Mouse (Mus musculus) neural tube, embryonic 12.5 days (tissue): Measurements from ENCODE around the gene Fam207a. TPM values are rescaled to one million over a fixed set of nuclear protein-coding genes. Genes with fewer than 3 reads are reported as not detected.

ENCODE experiments used
- ATAC-seq: fragments of 200-750 bp; cut with Nextera tagmentation; 2 replicates; pipeline ENCODE4 v1.8.0; 2017; ENCODE audit warnings: low read depth, mild to moderate bottlenecking, moderate TSS enrichment, moderate library complexity; ENCODE audit not compliant: low FRiP score
- H3K27ac ChIP-seq: fragments of 300-500 bp; sonication (generic); 2 replicates; pipeline ENCODE4 v1.5.1; 2016
- H3K27me3 ChIP-seq: fragments of 300-500 bp; sonication (generic); replicated peaks from 2 replicates; pipeline ENCODE4 v1.6.1; 2016; ENCODE audit warnings: mild to moderate bottlenecking
- H3K36me3 ChIP-seq: fragments of 300-500 bp; sonication (generic); 2 replicates; pipeline ENCODE4 v1.6.1; 2016; ENCODE audit warnings: mild to moderate bottlenecking
- H3K4me1 ChIP-seq: fragments of 300-500 bp; sonication (generic); 2 replicates; pipeline ENCODE4 v1.6.1; 2016
- H3K4me2 ChIP-seq: fragments of 300-500 bp; sonication (generic); replicated peaks from 2 replicates; pipeline ENCODE4 v1.6.1; 2016; ENCODE audit warnings: mild to moderate bottlenecking
- H3K4me3 ChIP-seq: fragments of 300-500 bp; sonication (generic); 2 replicates; pipeline ENCODE4 v1.5.1; 2016
- H3K9ac ChIP-seq: fragments of 300-500 bp; sonication (generic); 2 replicates; pipeline ENCODE4 v1.6.1; 2016; ENCODE audit warnings: mild to moderate bottlenecking
- H3K9me3 ChIP-seq: fragments of 300-500 bp; sonication (generic); 2 replicates; pipeline ENCODE4 v1.6.1; 2016; ENCODE audit warnings: mild to moderate bottlenecking
- WGBS: fragments of 180-500 bp; shearing (Covaris S2); methylation state at CpG from one replicate; pipeline ENCODE4 v1.1.7; 2016; 5-methylcytosine and 5-hydroxymethylcytosine counted together
- polyA plus RNA-seq: library from polyadenylated mRNA; unstranded; fragments of >200 nt; fragmentation: Nextera tagmentation; extraction: Ambion mirVana; gene quantifications from 2 replicates; pipeline ENCODE4 v1.2.1, GENCODE M21; 2016

Gene Fam207a
- polyA plus RNA-seq, result 46.4 and 47.4 TPM in 2 replicates

DNA sequence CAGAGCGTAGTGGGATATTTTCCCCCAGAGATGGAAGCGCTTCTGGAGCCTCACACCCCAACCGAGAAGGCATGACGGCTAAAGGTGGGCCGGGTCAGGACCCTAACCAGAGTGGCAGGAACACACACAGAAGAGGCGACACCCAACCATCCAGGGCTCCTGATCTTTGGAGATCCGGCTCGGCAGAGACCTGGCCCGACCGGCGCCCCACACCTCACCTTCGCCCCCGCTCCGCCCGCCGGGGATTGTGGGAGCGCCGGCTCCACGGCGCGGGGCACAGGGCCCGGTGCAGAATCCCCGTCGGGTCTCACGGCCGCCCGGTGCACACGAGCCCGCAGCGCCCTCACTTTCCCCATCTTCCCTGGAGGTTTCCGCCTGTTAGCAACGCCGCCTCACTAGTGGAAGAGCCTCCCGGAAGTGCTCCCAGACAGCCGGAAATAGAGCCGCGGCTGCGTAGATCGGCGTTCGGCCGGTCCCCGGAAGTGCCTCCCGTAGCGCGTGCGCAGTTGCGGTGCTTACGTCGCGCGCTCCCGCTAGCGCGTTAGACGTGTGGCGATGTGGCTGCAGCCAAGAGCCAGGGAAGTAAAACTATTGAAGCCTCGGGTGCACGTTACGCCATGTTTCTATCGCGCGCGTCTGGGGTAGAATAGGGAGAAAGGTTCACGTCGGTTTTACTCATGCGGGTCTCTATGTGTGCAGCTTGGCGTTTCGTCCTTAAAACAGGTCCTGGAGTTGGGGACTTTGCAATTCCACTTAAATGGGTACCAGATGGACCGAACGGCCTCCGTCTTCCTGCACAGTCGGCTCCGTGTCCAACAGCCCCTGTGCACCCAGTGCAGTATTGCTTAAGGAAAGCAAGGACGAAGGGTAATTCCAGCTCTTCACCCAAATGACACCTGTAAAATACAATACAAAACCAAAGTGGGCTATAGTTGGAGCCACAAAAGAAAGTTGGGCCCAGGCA is at the start of gene Fam207a:
Gene Fam207a, minus strand, starts transcription at position 401 of the 964 bp plus-strand sequence.
- H3K36me3 ChIP-seq, result peaks cover 31% of the 10 kb centered on the region
- H3K9ac ChIP-seq, result peak within 1 kb of the TSS; percentile 90
- under 1% methylated on average over 75 of the region's 75 CpGs for WGBS
- ATAC-seq, result peak; percentile 93
- H3K4me2 ChIP-seq, result peak within 1 kb of the TSS; percentile 92
- peak within 1 kb of the TSS; percentile 43; the same call in 1 of the 2 replicates for H3K27ac ChIP-seq
- H3K27me3 ChIP-seq, result no peaks in the 10 kb centered on the region
- no peaks in the 10 kb centered on the region for H3K9me3 ChIP-seq
- peak within 1 kb of the TSS; percentile 88 for H3K4me3 ChIP-seq
- peaks cover 23% of the 10 kb centered on the region for H3K4me1 ChIP-seq

DNA sequence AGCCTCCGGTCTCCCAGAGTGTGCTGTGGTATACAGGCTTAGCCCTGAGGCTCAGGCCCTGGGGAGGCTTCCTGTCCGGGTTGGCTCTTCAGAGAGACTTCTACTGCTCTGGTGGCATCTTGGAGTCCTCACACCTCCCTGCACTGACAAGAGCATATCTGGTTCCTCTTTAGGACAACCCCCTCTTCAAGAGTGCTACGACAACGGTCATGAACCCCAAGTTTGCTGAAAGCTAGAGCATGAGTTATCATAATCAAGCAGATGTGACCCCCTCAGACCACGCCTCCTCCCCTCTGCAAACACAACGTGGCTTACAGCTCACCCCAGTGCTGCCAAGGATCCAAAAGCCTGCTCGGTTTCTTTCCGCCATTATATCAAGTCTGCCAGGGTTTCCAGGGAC is 49.4 kb upstream of the Fam207a start:
- WGBS, result 84% methylated on average over 8 of the region's 8 CpGs
- H3K27ac ChIP-seq, result no peak overlapping the region
- H3K4me3 ChIP-seq, result no peak overlapping the region
- H3K27me3 ChIP-seq, result no peaks in the 10 kb centered on the region
- H3K9me3 ChIP-seq, result no peaks in the 10 kb centered on the region
- H3K4me2 ChIP-seq, result no peak overlapping the region
- no peak overlapping the region for H3K9ac ChIP-seq
- no peak for ATAC-seq
- H3K4me1 ChIP-seq, result no peaks in the 10 kb centered on the region
- no peaks in the 10 kb centered on the region for H3K36me3 ChIP-seq

DNA sequence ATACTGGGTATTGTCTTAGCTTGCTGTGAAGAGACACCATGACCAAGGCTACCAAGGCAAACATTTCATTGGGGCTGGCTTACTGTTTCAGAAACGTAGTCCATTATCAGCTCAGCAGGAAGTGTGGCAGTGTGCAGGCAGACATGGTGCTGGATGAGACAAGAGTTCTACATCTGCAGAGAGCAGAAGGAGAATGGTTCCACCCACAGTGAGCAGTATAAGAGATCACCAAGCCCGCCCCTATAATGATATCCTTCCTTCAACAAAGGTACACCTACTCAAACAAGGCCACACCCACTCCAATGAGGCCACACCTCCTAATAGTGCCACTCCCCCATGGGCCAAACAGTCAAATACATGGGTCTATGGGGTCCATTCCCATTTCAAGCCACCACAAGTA is 45.9 kb upstream of the Fam207a start:
- no peaks in the 10 kb centered on the region for H3K36me3 ChIP-seq
- no peak for ATAC-seq
- WGBS, result 74% methylated on average over 2 of the region's 2 CpGs

DNA sequence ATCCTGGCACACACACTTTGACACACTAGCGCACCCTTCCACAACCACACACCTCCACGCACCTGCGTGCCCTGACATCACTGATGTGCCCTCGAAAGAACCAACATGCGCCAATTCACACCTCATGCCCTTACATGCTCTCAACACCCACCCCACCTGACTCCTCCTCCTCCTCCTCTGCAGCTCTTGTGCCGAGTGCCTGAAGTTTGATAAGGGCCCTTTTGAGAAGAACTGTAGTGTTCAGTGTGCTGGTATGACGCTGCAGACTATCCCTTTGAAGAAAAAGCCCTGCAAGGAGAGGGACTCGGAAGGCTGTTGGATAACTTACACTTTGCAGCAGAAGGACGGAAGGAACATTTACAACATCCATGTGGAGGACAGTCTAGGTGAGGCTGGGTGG is 45.2 kb upstream of the Fam207a start:
- WGBS, result 86% methylated on average over 9 of the region's 9 CpGs
- no peak for ATAC-seq

More for the DNA sequence above, 45.9 kb upstream of the Fam207a start:
- Histone ChIP-seq H3K4me1 (no peaks in the 10 kb centered on the region), H3K4me3 (no peak overlapping the region), H3K4me2 (no peak overlapping the region), H3K27ac (no peak overlapping the region), H3K9me3 (no peaks in the 10 kb centered on the region), H3K27me3 (no peaks in the 10 kb centered on the region), H3K9ac (no peak overlapping the region)

DNA sequence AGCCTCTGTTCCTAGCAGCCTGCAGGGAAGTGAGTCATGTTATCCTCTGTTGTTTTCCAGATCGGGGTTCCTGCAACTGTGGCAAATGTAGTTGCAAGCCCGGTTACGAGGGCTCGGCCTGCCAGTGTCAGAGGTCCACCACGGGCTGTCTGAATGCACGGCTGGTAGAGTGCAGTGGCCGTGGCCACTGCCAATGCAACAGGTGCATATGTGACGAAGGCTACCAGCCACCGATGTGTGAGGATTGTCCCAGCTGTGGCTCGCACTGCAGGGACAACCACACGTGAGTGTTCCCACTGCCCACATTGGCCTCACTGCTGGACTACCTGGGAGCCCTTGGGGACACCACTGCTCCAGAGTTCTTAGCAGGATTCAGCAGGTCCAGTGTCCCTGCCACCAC is 44.5 kb upstream of the Fam207a start:
- no peak overlapping the region for H3K4me3 ChIP-seq
- H3K4me1 ChIP-seq, result no peaks in the 10 kb centered on the region
- H3K27me3 ChIP-seq, result no peaks in the 10 kb centered on the region
- no peak overlapping the region for H3K4me2 ChIP-seq
- no peak overlapping the region for H3K9ac ChIP-seq
- H3K36me3 ChIP-seq, result no peaks in the 10 kb centered on the region
- H3K27ac ChIP-seq, result no peak overlapping the region
- ATAC-seq, result no peak
- H3K9me3 ChIP-seq, result no peaks in the 10 kb centered on the region
- WGBS, result 92% methylated on average over 11 of the region's 11 CpGs

More for the DNA sequence above, 45.2 kb upstream of the Fam207a start:
- no peak overlapping the region for H3K4me2 ChIP-seq
- H3K4me1 ChIP-seq, result no peaks in the 10 kb centered on the region
- no peak overlapping the region for H3K27ac ChIP-seq
- no peaks in the 10 kb centered on the region for H3K36me3 ChIP-seq
- no peak overlapping the region for H3K9ac ChIP-seq
- no peak overlapping the region for H3K4me3 ChIP-seq
- H3K27me3 ChIP-seq, result no peaks in the 10 kb centered on the region
- H3K9me3 ChIP-seq, result no peaks in the 10 kb centered on the region

DNA sequence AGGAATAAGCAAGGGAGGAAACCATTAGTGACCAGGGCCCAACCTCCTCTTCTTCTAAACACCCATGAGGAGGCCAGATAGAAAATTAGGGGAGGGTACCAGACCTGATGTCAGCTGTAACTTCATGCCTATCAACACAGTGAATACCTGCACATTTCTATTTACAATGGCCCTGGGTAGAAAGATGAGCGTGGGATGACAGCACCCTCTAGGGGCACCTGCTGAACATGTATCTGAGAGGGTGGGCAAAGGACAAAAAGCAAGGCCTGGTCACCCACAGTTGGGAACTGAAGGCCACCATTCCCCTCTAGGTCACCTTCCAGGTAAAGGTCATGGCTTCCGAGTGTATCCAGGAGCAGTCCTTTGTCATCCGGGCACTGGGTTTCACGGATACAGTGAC is 42.1 kb upstream of the Fam207a start:
- ATAC-seq, result no peak

DNA sequence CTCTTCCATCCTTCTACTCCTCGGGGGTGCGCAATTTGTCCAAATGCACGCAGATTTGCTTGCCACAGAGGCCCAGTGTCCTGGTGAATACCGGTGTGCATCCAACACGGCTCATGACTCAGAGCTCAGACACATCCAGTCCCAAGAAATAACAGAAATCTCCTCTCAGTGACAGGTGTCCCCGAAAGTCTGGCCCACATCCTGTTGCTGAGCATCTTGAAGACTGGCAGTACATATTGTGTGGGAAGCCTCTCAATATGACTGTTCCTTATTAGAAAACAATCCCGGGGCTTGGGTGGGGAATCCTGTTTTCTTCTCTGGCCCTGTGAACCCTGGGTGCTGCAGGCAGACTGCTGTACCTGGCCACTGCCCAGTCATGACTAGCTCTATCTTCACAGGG is 41.0 kb upstream of the Fam207a start:
- Histone ChIP-seq H3K4me2 (no peak overlapping the region), H3K9me3 (no peaks in the 10 kb centered on the region), H3K27me3 (no peaks in the 10 kb centered on the region), H3K36me3 (no peaks in the 10 kb centered on the region), H3K27ac (no peak overlapping the region), H3K4me3 (no peak overlapping the region), H3K9ac (no peak overlapping the region), H3K4me1 (no peaks in the 10 kb centered on the region)
- no peak for ATAC-seq
- WGBS, result 86% methylated on average over 7 of the region's 7 CpGs

More for the DNA sequence above, 42.1 kb upstream of the Fam207a start:
- no peak overlapping the region for H3K4me2 ChIP-seq
- H3K36me3 ChIP-seq, result no peaks in the 10 kb centered on the region
- no peaks in the 10 kb centered on the region for H3K9me3 ChIP-seq
- no peaks in the 10 kb centered on the region for H3K27me3 ChIP-seq
- H3K4me1 ChIP-seq, result no peaks in the 10 kb centered on the region
- H3K9ac ChIP-seq, result no peak overlapping the region
- WGBS, result 84% methylated on average over 4 of the region's 4 CpGs
- H3K27ac ChIP-seq, result no peak overlapping the region
- no peak overlapping the region for H3K4me3 ChIP-seq

DNA sequence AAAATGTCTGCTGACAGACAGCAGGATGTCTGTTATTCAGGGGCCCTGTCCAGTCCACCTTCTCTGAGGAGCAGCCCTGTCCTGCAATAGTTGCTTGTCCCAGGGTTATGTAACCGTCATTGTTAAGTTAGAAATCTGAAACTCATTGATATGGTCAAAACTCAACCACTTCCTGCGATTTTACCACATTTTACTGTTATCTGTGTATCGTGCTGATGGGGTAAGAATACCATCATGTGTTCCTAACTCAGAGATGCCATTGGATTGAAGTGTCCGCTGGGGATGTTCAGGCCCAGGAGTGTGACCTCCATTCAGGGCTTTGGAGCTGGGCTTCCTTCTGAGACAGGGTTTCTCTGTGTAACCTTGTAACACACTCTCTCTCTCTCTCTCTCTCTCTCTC is 39.3 kb upstream of the Fam207a start:
- Histone ChIP-seq H3K4me1 (no peaks in the 10 kb centered on the region), H3K4me2 (no peak overlapping the region), H3K27me3 (no peaks in the 10 kb centered on the region), H3K36me3 (no peaks in the 10 kb centered on the region), H3K9ac (no peak overlapping the region), H3K9me3 (no peaks in the 10 kb centered on the region), H3K27ac (no peak overlapping the region), H3K4me3 (no peak overlapping the region)
- 79% methylated on average over 4 of the region's 4 CpGs for WGBS
- no peak for ATAC-seq

DNA sequence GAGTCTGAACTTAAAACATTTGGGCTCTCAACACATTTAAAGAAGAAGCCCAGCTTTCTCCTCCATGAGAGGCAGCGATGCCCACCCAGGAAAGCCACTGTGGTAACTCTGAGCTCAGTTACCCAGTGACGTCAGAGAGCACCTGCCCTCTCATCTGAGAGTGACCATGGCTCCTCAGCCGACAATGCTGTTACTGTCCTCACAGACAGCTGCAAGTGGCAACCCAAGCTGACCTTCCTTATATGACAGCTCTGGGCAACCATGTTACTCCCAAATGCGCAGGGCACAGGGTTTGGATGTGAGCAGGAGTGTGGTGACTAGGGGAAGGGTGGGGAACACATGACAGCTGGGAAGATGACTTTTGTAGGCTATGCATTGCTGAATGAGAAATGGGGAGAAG is 37.7 kb upstream of the Fam207a start:
- no peaks in the 10 kb centered on the region for H3K4me1 ChIP-seq
- no peak overlapping the region for H3K27ac ChIP-seq
- H3K27me3 ChIP-seq, result no peaks in the 10 kb centered on the region
- 82% methylated on average over 4 of the region's 4 CpGs for WGBS
- H3K9ac ChIP-seq, result no peak overlapping the region
- ATAC-seq, result no peak
- H3K9me3 ChIP-seq, result no peaks in the 10 kb centered on the region
- H3K4me3 ChIP-seq, result no peak overlapping the region
- H3K4me2 ChIP-seq, result no peak overlapping the region
- H3K36me3 ChIP-seq, result no peaks in the 10 kb centered on the region

DNA sequence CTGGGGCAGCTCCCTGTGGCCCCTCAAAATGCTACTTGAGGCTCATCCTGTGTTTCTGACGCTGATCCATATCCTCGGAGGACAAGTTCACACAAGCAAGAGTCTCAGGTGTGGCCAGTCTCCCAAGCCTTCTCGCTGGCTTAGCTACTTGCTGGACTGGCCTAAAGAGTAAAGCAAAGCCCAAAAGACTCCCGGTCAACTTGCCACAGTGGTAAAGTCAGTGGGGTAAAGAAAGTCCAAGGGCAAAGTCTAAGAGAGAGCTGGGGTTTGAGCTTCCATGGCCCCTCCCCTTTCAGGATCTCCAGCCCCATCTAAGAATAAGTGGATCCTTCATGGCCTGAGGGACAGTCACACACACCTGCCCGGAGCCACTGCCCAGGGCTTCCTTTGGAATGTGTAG is 36.6 kb upstream of the Fam207a start:
- no peaks in the 10 kb centered on the region for H3K27me3 ChIP-seq
- H3K9me3 ChIP-seq, result no peaks in the 10 kb centered on the region
- H3K27ac ChIP-seq, result no peak overlapping the region
- WGBS, result 89% methylated on average over 5 of the region's 5 CpGs
- H3K4me1 ChIP-seq, result no peaks in the 10 kb centered on the region
- no peak overlapping the region for H3K9ac ChIP-seq
- no peak overlapping the region for H3K4me2 ChIP-seq
- H3K36me3 ChIP-seq, result no peaks in the 10 kb centered on the region
- H3K4me3 ChIP-seq, result no peak overlapping the region
- ATAC-seq, result no peak

DNA sequence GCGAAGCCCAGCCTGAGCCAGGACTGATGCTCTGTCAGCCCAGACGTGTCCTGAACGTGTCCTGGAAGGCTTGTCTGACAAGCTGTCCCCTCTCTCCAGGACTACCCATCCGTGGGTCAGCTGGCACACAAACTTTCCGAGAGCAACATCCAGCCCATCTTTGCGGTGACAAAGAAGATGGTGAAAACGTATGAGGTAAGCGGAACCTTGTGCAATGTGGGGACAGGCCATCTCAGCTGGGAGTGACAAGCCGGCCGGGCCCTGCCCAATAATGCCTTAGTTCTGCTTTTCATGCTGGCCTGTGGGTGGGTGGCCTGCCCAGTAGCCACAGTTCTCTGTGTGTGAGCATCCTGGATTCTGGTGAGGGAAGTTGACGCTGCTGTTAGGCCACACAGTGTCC is 35.3 kb upstream of the Fam207a start:
- Histone ChIP-seq H3K4me2 (no peak overlapping the region), H3K36me3 (no peaks in the 10 kb centered on the region), H3K9ac (no peak overlapping the region), H3K4me3 (no peak overlapping the region), H3K27me3 (no peaks in the 10 kb centered on the region), H3K9me3 (no peaks in the 10 kb centered on the region), H3K4me1 (no peaks in the 10 kb centered on the region), H3K27ac (no peak overlapping the region)
- WGBS, result 78% methylated on average over 11 of the region's 11 CpGs
- no peak for ATAC-seq

DNA sequence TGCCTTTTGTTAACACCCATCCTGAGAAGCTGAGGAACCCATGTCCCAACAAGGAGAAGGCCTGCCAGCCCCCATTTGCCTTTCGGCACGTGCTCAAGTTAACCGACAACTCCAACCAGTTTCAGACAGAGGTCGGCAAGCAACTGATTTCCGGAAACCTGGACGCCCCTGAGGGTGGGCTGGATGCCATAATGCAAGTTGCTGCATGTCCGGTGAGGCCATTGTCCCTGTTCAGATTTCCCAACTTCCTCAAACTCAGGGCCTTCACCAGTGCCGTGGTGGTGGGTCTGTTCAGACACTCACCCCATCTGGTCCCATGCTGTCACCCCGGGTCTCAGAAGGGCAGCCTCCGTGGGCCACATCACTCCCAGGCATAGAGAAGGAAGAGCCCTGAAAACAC is 33.0 kb upstream of the Fam207a start:
- no peaks in the 10 kb centered on the region for H3K4me1 ChIP-seq
- H3K4me2 ChIP-seq, result no peak overlapping the region
- ATAC-seq, result no peak
- H3K27me3 ChIP-seq, result no peaks in the 10 kb centered on the region
- no peaks in the 10 kb centered on the region for H3K36me3 ChIP-seq
- H3K4me3 ChIP-seq, result no peak overlapping the region
- no peak overlapping the region for H3K9ac ChIP-seq
- H3K9me3 ChIP-seq, result no peaks in the 10 kb centered on the region
- H3K27ac ChIP-seq, result no peak overlapping the region
- 88% methylated on average over 10 of the region's 10 CpGs for whole genome bisulfite sequencing

DNA sequence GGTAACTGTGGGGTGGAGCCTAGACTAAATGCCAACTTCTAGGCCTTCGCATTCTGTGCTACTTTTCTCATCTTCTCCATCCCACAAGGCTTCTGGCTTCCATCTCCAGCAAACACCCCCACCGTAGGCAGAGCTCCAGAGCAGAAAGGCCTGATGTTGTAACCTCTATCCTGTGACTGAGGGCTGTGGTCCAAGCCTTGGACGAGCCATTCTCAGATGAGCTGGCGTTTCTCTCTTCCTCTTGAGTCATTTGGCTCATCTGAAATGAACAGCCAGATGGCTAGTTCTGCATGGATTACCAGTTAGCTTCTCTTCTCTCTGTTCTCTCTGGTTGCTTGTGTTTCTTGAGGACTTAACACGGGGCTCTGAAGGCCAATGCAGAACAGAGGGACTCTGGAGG is 29.3 kb upstream of the Fam207a start:
- no peak for ATAC-seq
- H3K36me3 ChIP-seq, result no peaks in the 10 kb centered on the region
- H3K4me2 ChIP-seq, result no peak overlapping the region
- 82% methylated on average over 5 of the region's 5 CpGs for WGBS
- no peaks in the 10 kb centered on the region for H3K4me1 ChIP-seq
- no peaks in the 10 kb centered on the region for H3K9me3 ChIP-seq
- H3K9ac ChIP-seq, result no peak overlapping the region
- no peaks in the 10 kb centered on the region for H3K27me3 ChIP-seq
- H3K4me3 ChIP-seq, result no peak overlapping the region
- H3K27ac ChIP-seq, result no peak overlapping the region
